Mouse (Mus musculus) intestine, postnatal 0 days (tissue): ENCODE results near the gene Kcnn4. TPM values are rescaled to one million over a fixed set of nuclear protein-coding genes. Genes with fewer than 3 reads are reported as not detected.
A peak's percentile ranks its signal among the peaks of the same experiment; 100 is the strongest.

Experiments used
- ATAC-seq: fragments of 200-750 bp; cut with Nextera tagmentation; 2 replicates; pipeline ENCODE4 v1.8.0; 2017; ENCODE audit warnings: mild to moderate bottlenecking, moderate TSS enrichment, moderate library complexity
- H3K27ac ChIP-seq: fragments of 300-500 bp; sonication (generic); 2 replicates; pipeline ENCODE4 v1.5.1; 2014; ENCODE audit warnings: mild to moderate bottlenecking, low read depth, low read length, moderate library complexity
- H3K27me3 ChIP-seq: fragments of 300-500 bp; sonication (generic); replicated peaks from 2 replicates; pipeline ENCODE4 v1.6.1; 2014; ENCODE audit warnings: low read length, mixed read lengths; ENCODE audit not compliant: control insufficient read depth, insufficient read depth
- H3K36me3 ChIP-seq: fragments of 300-500 bp; sonication (generic); 2 replicates; pipeline ENCODE4 v1.6.1; 2014; ENCODE audit warnings: mild to moderate bottlenecking, moderate library complexity; ENCODE audit not compliant: control insufficient read depth, insufficient read depth
- H3K4me1 ChIP-seq: fragments of 300-500 bp; sonication (generic); replicated peaks from 2 replicates; pipeline ENCODE4 v1.6.1; 2014; ENCODE audit warnings: antibody characterized with exemption, low read length, mixed read lengths; ENCODE audit not compliant: control insufficient read depth, insufficient read depth
- H3K4me2 ChIP-seq: fragments of 300-500 bp; sonication (generic); replicated peaks from 2 replicates; pipeline ENCODE4 v1.6.1; 2014; ENCODE audit warnings: low read depth, mild to moderate bottlenecking, moderate library complexity
- H3K4me3 ChIP-seq: fragments of 300-500 bp; sonication (generic); 2 replicates; pipeline ENCODE4 v1.5.1; 2014; ENCODE audit warnings: low read depth, low read length
- H3K9ac ChIP-seq: fragments of 300-500 bp; sonication (generic); 2 replicates; pipeline ENCODE4 v1.6.1; 2014; ENCODE audit warnings: mild to moderate bottlenecking, low read depth, low read length
- H3K9me3 ChIP-seq: fragments of 300-500 bp; sonication (generic); 2 replicates; pipeline ENCODE4 v1.6.1; 2016; ENCODE audit warnings: mixed run types; ENCODE audit not compliant: control insufficient read depth
- CTCF ChIP-seq: sonication (generic); IDR thresholded peaks from 2 replicates; pipeline ENCODE4 v1.5.1; 2016; ENCODE audit warnings: low read depth, mild to moderate bottlenecking, control low read depth, antibody characterized with exemption, moderate library complexity
- WGBS: fragments of 180-500 bp; shearing (Covaris S2); extraction: QIAGEN DNeasy Blood & Tissue Kit; methylation state at CpG from one replicate; pipeline ENCODE4 v1.1.7; 2014; 5-methylcytosine and 5-hydroxymethylcytosine counted together
- polyA plus RNA-seq: library from polyadenylated mRNA; unstranded; fragments of >200 nt; fragmentation: Nextera tagmentation; extraction: Ambion mirVana; gene quantifications from 2 replicates; pipeline ENCODE4 v1.2.1, GENCODE M21; 2015

Kcnn4 gene
- polyA plus RNA-seq, 1 experiment from 2014 or later = 3.2 TPM

- Histone ChIP-seq H3K4me3 (no peak overlapping the region; the same call in 1 of the 2 replicates), H3K27me3 (no peaks in the 10 kb centered on the region), H3K27ac (no peak overlapping the region), H3K36me3 (no peaks in the 10 kb centered on the region), H3K4me2 (peak overlapping the region; percentile 35), H3K9me3 (no peaks in the 10 kb centered on the region), H3K4me1 (no peaks in the 10 kb centered on the region; the same call in 1 of the 2 replicates), H3K9ac (no peak overlapping the region)
- no peak for TF ChIP-seq CTCF
- WGBS = 61% methylated on average over 7 of the region's 7 CpGs
- no peak for ATAC-seq
Observed at GRCm38 (mm10) chr7:24371012-24371808, 1.1 kb downstream of the Kcnn4 start.

DNA sequence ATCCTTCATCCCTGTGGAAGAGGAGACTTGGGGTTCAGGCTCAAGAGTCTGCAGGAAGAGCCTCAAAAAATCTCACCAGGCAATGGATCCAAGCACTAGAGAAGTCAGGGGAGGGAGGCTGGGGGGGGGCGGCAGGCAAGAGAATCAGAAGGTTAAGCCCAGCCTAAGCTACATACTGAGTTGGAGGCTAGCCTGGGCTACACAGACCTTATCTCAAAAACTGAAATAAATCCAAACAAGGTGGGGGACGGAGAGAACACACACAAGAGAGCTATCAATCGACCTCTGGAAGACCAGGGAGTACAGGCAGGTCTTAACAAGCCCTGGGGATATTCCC lies 1.7 kb downstream of the Kcnn4 start:
- ATAC-seq = no peak
- H3K4me3 ChIP-seq = no peak overlapping the region
- 66% methylated on average over 3 of the region's 3 CpGs for WGBS

GRCm38 (mm10) chr7:24372300-24372699 lies 2.2 kb downstream of the Kcnn4 start:
- H3K4me2 ChIP-seq = no peak overlapping the region
- no peak overlapping the region for H3K27ac ChIP-seq

More for the DNA sequence above, 1.7 kb downstream of the Kcnn4 start:
- TF ChIP-seq CTCF = no peak
- Histone ChIP-seq H3K27ac (no peak overlapping the region), H3K9ac (no peak overlapping the region), H3K4me1 (no peaks in the 10 kb centered on the region; the same call in 1 of the 2 replicates), H3K9me3 (no peaks in the 10 kb centered on the region), H3K4me2 (0 out of 2 replicates have a peak overlapping the region, but pooled peaks have one; percentile 21), H3K36me3 (no peaks in the 10 kb centered on the region), H3K27me3 (no peaks in the 10 kb centered on the region)

GRCm38 (mm10) chr7:24372786-24373185 lies 2.7 kb downstream of the Kcnn4 start:
- H3K27me3 ChIP-seq = 0 out of 2 replicates have a peak, but pooled peaks cover 5% of the 10 kb centered on the region
- 67% methylated on average over 4 of the region's 4 CpGs for WGBS

More at GRCm38 (mm10) chr7:24372300-24372699, 2.2 kb downstream of the Kcnn4 start:
- no peak for TF ChIP-seq CTCF
- WGBS = 45% methylated on average over 9 of the region's 11 CpGs
- Histone ChIP-seq H3K27me3 (0 out of 2 replicates have a peak, but pooled peaks cover 2% of the 10 kb centered on the region), H3K36me3 (no peaks in the 10 kb centered on the region), H3K9ac (no peak overlapping the region), H3K9me3 (no peaks in the 10 kb centered on the region), H3K4me3 (no peak overlapping the region), H3K4me1 (peaks cover 2% of the 10 kb centered on the region; the same call in 1 of the 2 replicates)
- ATAC-seq = no peak

DNA sequence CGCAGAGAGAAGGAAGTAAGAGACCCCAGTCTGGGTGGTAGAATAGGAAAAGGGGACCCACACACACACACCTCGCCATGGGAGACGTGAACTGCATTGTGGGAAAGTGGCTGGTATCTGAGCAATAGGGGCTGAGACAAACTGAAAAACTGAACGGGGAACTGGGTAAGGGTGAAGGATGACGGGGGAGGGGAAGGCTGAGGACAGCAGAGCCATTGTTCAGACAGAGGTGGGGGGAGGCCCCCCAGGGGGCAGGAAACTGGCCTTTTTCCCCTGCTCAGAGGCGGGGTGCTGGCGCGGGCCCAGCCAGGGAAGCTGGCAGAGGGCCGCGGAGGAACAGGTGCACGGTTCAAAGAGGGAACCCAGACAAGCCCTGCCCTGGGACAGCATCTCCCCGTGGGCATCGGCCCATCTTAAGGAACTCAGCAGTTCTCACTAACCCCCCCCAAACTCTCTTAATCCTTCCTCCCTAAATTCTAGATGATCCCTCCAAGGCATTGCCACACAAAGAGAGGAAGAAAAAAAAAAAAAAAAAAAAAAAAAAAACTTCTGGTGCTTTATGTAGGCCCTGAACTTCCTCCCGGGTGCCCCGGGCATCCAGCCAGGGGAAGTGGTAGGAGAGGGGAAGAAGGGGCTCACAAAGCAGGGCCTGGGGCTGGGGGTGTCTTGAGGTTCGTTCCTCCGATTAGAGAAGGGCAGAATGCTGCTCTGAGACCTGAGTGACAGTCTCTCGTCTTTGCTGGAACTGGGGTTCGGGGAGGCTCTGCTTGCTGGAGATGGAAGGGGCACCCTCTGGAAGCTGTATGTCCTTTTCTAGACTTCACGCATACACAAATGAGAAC lies 3.7 kb downstream of the Kcnn4 start:
- Histone ChIP-seq H3K4me1 (peaks cover 4% of the 10 kb centered on the region; the same call in 1 of the 2 replicates), H3K4me3 (no peak overlapping the region), H3K27ac (peak overlapping the region; percentile 8), H3K9me3 (no peaks in the 10 kb centered on the region), H3K36me3 (no peaks in the 10 kb centered on the region), H3K9ac (no peak overlapping the region), H3K27me3 (0 out of 2 replicates have a peak, but pooled peaks cover 5% of the 10 kb centered on the region), H3K4me2 (no peak overlapping the region)
- WGBS = 34% methylated on average over 17 of the region's 20 CpGs
- peak; percentile 80 for ATAC-seq
- TF ChIP-seq CTCF = no peak

More at GRCm38 (mm10) chr7:24372786-24373185, 2.7 kb downstream of the Kcnn4 start:
- no peaks in the 10 kb centered on the region for H3K36me3 ChIP-seq
- H3K9me3 ChIP-seq = no peaks in the 10 kb centered on the region
- no peak for ATAC-seq
- TF ChIP-seq CTCF = no peak
- H3K9ac ChIP-seq = no peak overlapping the region
- H3K4me1 ChIP-seq = peaks cover 4% of the 10 kb centered on the region; the same call in 1 of the 2 replicates
- H3K4me3 ChIP-seq = no peak overlapping the region
- no peak overlapping the region for H3K4me2 ChIP-seq
- no peak overlapping the region for H3K27ac ChIP-seq

DNA sequence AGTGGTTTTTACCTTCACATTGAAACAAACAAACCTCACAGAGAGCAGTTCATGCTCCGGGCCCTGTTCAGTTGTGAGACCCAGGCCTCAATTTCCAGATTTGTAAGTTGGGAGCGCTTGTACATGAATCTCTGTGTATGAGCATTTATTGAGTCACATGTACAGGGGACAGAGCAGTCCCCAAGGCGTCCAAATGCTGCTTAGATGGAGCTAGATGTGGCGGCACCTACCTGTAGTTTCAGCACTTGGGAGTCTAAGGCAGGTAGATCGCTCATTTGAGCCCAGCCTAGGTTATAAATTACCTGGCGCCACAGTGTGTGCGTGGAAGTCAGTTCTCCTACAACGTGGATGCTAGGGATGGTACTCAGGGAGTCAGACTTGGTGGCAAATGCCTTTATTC lies 6.4 kb downstream of the Kcnn4 start:
- Histone ChIP-seq H3K4me1 (peaks cover 4% of the 10 kb centered on the region; the same call in 1 of the 2 replicates), H3K9me3 (no peaks in the 10 kb centered on the region), H3K27me3 (0 out of 2 replicates have a peak, but pooled peaks cover 5% of the 10 kb centered on the region), H3K4me2 (peak overlapping the region; percentile 61; the same call in 1 of the 2 replicates), H3K4me3 (no peak overlapping the region), H3K36me3 (no peaks in the 10 kb centered on the region), H3K9ac (no peak overlapping the region), H3K27ac (no peak overlapping the region)
- no peak for ATAC-seq
- WGBS = 75% methylated on average over 8 of the region's 8 CpGs
- TF ChIP-seq CTCF = no peak
